Mouse (Mus musculus): ENCODE results near the gene Nme6.

Nme6 gene

GRCm38 (mm10) chr9:109870983-109871572 is 38.5 kb downstream of the Nme6 start:
- in situ Hi-C loops (cut with MboI, MseI): no loop called here

- in situ Hi-C loops (cut with MboI, MseI): loop anchor here (5.0 kb wide), 1 partner anchor 823 kb away; no protein-coding TSS in a partner anchor
Measured at GRCm38 (mm10) chr9:109874797-109875691, 42.5 kb downstream of the Nme6 start, which contains the start of gene Cdc25a. Gene Cdc25a, plus strand, starts transcription at chr9:109875579.

GRCm38 (mm10) chr9:109875695-109876601 is 43.4 kb downstream of the Nme6 start:
- in situ Hi-C loops (cut with MboI, MseI): loop anchor here (5.0 kb wide), 1 partner anchor 824 kb away; no protein-coding TSS in a partner anchor

- in situ Hi-C loops (cut with MboI, MseI): loop anchor here (5.0 kb wide), 1 partner anchor 824 kb away; no protein-coding TSS in a partner anchor
Measured at GRCm38 (mm10) chr9:109876756-109877155, 44.2 kb downstream of the Nme6 start.

GRCm38 (mm10) chr9:109877666-109878065 is 45.1 kb downstream of the Nme6 start:
- in situ Hi-C loops (cut with MboI, MseI): loop anchor here (5.0 kb wide), 1 partner anchor 825 kb away; no protein-coding TSS in a partner anchor

GRCm38 (mm10) chr9:109879305-109879704 is 46.8 kb downstream of the Nme6 start:
- in situ Hi-C loops (cut with MboI, MseI): loop anchor here (5.0 kb wide), 1 partner anchor 827 kb away; no protein-coding TSS in a partner anchor

- in situ Hi-C loops (cut with MboI, MseI): no loop called here
Measured at GRCm38 (mm10) chr9:109886259-109886658, 53.7 kb downstream of the Nme6 start.

- in situ Hi-C loops (cut with MboI, MseI): no loop called here
Measured at GRCm38 (mm10) chr9:109887321-109887720, 54.8 kb downstream of the Nme6 start.

GRCm38 (mm10) chr9:109891501-109891900 is 59.0 kb downstream of the Nme6 start:
- in situ Hi-C loops (cut with MboI, MseI): loop anchor here (10.0 kb wide), 1 partner anchor 183 kb away; no protein-coding TSS in a partner anchor

Measured in regulatory T cell (primary cell).